Mouse (Mus musculus): ENCODE results near the gene Tgoln1. TPM values are rescaled to one million over a fixed set of nuclear protein-coding genes. Genes with fewer than 3 reads are reported as not detected.

Gene Tgoln1
- polyA plus RNA-seq (2011; ENCODE audit: insufficient read length, low read depth, missing spikeins), result 50.0 and 52.7 TPM in 2 replicates

GRCm38 (mm10) chr6:72616643-72617288 lies at the start of gene Tgoln1:
Tgoln1 (minus strand) TSS chr6:72617000.
- Histone ChIP-seq H3K4me3 (ENCODE audit: insufficient read depth, low read length) (peak within 1 kb of the TSS; percentile 96), H3K4me1 (ENCODE audit: control insufficient read depth, insufficient read depth, low read length) (no peaks in the 10 kb centered on the region), H3K27ac (ENCODE audit: insufficient read depth, low read length) (peak within 1 kb of the TSS; percentile 71)
- TF ChIP-seq CTCF (IDR thresholded peaks at IDR 0.05; ENCODE audit: borderline replicate concordance, insufficient read depth, low read length), result no peak
- peak; percentile 89 for TF ChIP-seq POLR2A (IDR thresholded peaks at IDR 0.05; ENCODE audit: low read depth, low read length)

- no peak for TF ChIP-seq POLR2A (IDR thresholded peaks at IDR 0.05; ENCODE audit: low read depth, low read length)
- TF ChIP-seq CTCF (IDR thresholded peaks at IDR 0.05; ENCODE audit: borderline replicate concordance, insufficient read depth, low read length), result no peak
- peaks cover 16% of the 10 kb centered on the region for H3K4me1 ChIP-seq (ENCODE audit: control insufficient read depth, insufficient read depth, low read length)
- H3K4me3 ChIP-seq (ENCODE audit: insufficient read depth, low read length), result no peak overlapping the region
- no peak overlapping the region for H3K27ac ChIP-seq (ENCODE audit: insufficient read depth, low read length)
Observed at GRCm38 (mm10) chr6:72664290-72664689, 47.5 kb upstream of the Tgoln1 start.

GRCm38 (mm10) chr6:72663000-72663399 lies 46.2 kb upstream of the Tgoln1 start:
- peaks cover 10% of the 10 kb centered on the region for H3K4me1 ChIP-seq (ENCODE audit: control insufficient read depth, insufficient read depth, low read length)
- H3K4me3 ChIP-seq (ENCODE audit: insufficient read depth, low read length), result no peak overlapping the region
- TF ChIP-seq POLR2A (IDR thresholded peaks at IDR 0.05; ENCODE audit: low read depth, low read length), result no peak
- TF ChIP-seq CTCF (IDR thresholded peaks at IDR 0.05; ENCODE audit: borderline replicate concordance, insufficient read depth, low read length), result no peak
- H3K27ac ChIP-seq (ENCODE audit: insufficient read depth, low read length), result 0 out of 2 replicates have a peak overlapping the region, but pooled peaks have one; percentile 24

- H3K27ac ChIP-seq (ENCODE audit: insufficient read depth, low read length), result peak overlapping the region; percentile 39
Observed at GRCm38 (mm10) chr6:72660391-72660720, 43.6 kb upstream of the Tgoln1 start.

GRCm38 (mm10) chr6:72659717-72660390 lies 43.1 kb upstream of the Tgoln1 start:
- Histone ChIP-seq H3K4me1 (ENCODE audit: control insufficient read depth, insufficient read depth, low read length) (peaks cover 19% of the 10 kb centered on the region), H3K4me3 (ENCODE audit: insufficient read depth, low read length) (no peak overlapping the region), H3K27ac (ENCODE audit: insufficient read depth, low read length) (peak overlapping the region; percentile 39)
- TF ChIP-seq POLR2A (IDR thresholded peaks at IDR 0.05; ENCODE audit: low read depth, low read length), result no peak
- no peak for TF ChIP-seq CTCF (IDR thresholded peaks at IDR 0.05; ENCODE audit: borderline replicate concordance, insufficient read depth, low read length)

More at GRCm38 (mm10) chr6:72660391-72660720, 43.6 kb upstream of the Tgoln1 start:
- no peak overlapping the region for H3K4me3 ChIP-seq (ENCODE audit: insufficient read depth, low read length)
- TF ChIP-seq POLR2A (IDR thresholded peaks at IDR 0.05; ENCODE audit: low read depth, low read length) (no peak), CTCF (IDR thresholded peaks at IDR 0.05; ENCODE audit: borderline replicate concordance, insufficient read depth, low read length) (no peak)
- H3K4me1 ChIP-seq (ENCODE audit: control insufficient read depth, insufficient read depth, low read length), result peaks cover 19% of the 10 kb centered on the region

- no peak overlapping the region for H3K4me3 ChIP-seq (ENCODE audit: insufficient read depth, low read length)
- no peak overlapping the region for H3K27ac ChIP-seq (ENCODE audit: insufficient read depth, low read length)
- TF ChIP-seq CTCF (IDR thresholded peaks at IDR 0.05; ENCODE audit: borderline replicate concordance, insufficient read depth, low read length) (no peak), POLR2A (IDR thresholded peaks at IDR 0.05; ENCODE audit: low read depth, low read length) (no peak)
- H3K4me1 ChIP-seq (ENCODE audit: control insufficient read depth, insufficient read depth, low read length), result peaks cover 23% of the 10 kb centered on the region
Observed at GRCm38 (mm10) chr6:72658006-72658405, 41.2 kb upstream of the Tgoln1 start.

GRCm38 (mm10) chr6:72656053-72656442 lies 39.2 kb upstream of the Tgoln1 start:
- H3K27ac ChIP-seq (ENCODE audit: insufficient read depth, low read length), result peak overlapping the region; percentile 64
- peaks cover 23% of the 10 kb centered on the region for H3K4me1 ChIP-seq (ENCODE audit: control insufficient read depth, insufficient read depth, low read length)
- H3K4me3 ChIP-seq (ENCODE audit: insufficient read depth, low read length), result no peak overlapping the region
- TF ChIP-seq CTCF (IDR thresholded peaks at IDR 0.05; ENCODE audit: borderline replicate concordance, insufficient read depth, low read length), result no peak
- TF ChIP-seq POLR2A (IDR thresholded peaks at IDR 0.05; ENCODE audit: low read depth, low read length), result no peak

GRCm38 (mm10) chr6:72655309-72656052 lies 38.7 kb upstream of the Tgoln1 start:
- Histone ChIP-seq H3K4me3 (ENCODE audit: insufficient read depth, low read length) (peak overlapping the region; percentile 14), H3K27ac (ENCODE audit: insufficient read depth, low read length) (peak overlapping the region; percentile 64), H3K4me1 (ENCODE audit: control insufficient read depth, insufficient read depth, low read length) (peaks cover 25% of the 10 kb centered on the region)
- TF ChIP-seq CTCF (IDR thresholded peaks at IDR 0.05; ENCODE audit: borderline replicate concordance, insufficient read depth, low read length) (no peak), POLR2A (IDR thresholded peaks at IDR 0.05; ENCODE audit: low read depth, low read length) (no peak)

DNA sequence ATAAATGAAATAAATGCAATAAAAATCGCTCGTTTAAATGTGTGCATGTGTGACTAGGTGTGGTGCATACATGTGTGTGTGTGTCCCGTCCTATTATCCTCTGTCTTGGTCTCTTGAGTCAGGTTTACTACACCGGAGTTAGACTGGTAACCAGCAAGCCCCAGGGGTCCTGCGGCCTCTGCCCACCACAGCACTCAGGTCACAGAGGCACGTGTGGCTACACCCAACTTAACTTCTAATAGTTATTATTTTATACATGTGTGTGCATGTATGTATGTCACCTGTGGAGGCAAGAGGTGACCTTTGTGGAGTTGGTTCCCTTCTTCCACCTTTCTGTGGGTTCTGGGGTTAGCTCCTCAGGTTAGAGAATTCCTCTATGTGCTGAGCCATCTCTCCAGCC lies 37.6 kb upstream of the Tgoln1 start:
- H3K4me1 ChIP-seq (ENCODE audit: control insufficient read depth, insufficient read depth, low read length), result peaks cover 20% of the 10 kb centered on the region
- TF ChIP-seq POLR2A (IDR thresholded peaks at IDR 0.05; ENCODE audit: low read depth, low read length) (no peak), CTCF (IDR thresholded peaks at IDR 0.05; ENCODE audit: borderline replicate concordance, insufficient read depth, low read length) (no peak)
- H3K27ac ChIP-seq (ENCODE audit: insufficient read depth, low read length), result no peak overlapping the region
- no peak overlapping the region for H3K4me3 ChIP-seq (ENCODE audit: insufficient read depth, low read length)
